Mouse (Mus musculus): ENCODE measurements around the gene Ceacam16.

GRCm38 (mm10) chr7:19816224-19816771 is 44.8 kb downstream of the Ceacam16 start:
- TF ChIP-seq CTCF (IDR thresholded peaks at IDR 0.05; ENCODE audit: low read depth, low read length) (no peak), POLR2A (IDR thresholded peaks at IDR 0.05; ENCODE audit: extremely low read depth, insufficient read depth, low read length) (peak; percentile 69)

Data from liver, adult 2 months (tissue).